Mouse (Mus musculus) lung, postnatal 0 days (tissue): ENCODE measurements around the gene Traf2.

Experiments used
- CTCF ChIP-seq: IDR thresholded peaks from 2 replicates; pipeline ENCODE4 v1.5.1; 2016; ENCODE audit warnings: antibody characterized with exemption, mild to moderate bottlenecking
- EP300 ChIP-seq: IDR thresholded peaks from 2 replicates; pipeline ENCODE4 v1.6.1; 2016; ENCODE audit warnings: antibody characterized with exemption, mild to moderate bottlenecking, control low read depth

DNA sequence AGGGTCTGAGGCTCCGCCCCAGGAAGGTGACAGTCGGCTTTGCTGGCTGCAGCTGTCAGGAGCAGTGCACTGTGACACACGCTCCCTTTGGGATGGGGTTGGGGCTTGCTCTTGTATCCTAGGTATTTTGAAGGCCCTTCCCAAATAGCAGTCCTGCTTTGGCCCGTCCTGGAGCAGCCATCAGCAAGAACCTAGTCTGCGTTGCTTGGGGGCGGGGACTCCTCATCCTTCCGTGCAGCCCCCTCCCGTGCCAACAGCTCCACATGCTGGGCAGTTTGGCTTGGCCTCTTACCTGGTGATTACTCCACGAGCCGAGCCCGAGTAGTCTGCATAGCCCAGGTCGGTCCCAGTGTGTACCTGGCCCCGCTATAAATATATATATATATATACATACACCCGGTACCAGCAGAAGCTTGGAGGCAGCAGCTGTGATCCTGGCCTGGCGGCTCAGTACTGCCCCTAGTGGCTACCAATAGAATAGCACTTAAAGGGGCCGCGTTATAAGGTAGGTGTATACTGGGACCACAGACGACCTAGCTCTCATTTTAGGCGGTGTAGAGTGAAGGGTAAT is 34.6 kb upstream of the Traf2 start, which contains the start of gene Ajm1:
- TF ChIP-seq EP300 (no peak), CTCF (peak; percentile 87)
